Mouse (Mus musculus) B cell, adult (primary cell): Measurements from ENCODE around the gene Defa35. TPM values are rescaled to one million over a fixed set of nuclear protein-coding genes. Genes with fewer than 3 reads are reported as not detected.

Source experiments
- total RNA-seq: library from RNA; stranded (reverse); gene quantifications from 4 replicates; pipeline ENCODE4 v1.2.4, GENCODE M21; 2023; ENCODE audit not compliant: inconsistent age

The Defa35 gene
- not detected in 4 replicates for total RNA-seq

DNA sequence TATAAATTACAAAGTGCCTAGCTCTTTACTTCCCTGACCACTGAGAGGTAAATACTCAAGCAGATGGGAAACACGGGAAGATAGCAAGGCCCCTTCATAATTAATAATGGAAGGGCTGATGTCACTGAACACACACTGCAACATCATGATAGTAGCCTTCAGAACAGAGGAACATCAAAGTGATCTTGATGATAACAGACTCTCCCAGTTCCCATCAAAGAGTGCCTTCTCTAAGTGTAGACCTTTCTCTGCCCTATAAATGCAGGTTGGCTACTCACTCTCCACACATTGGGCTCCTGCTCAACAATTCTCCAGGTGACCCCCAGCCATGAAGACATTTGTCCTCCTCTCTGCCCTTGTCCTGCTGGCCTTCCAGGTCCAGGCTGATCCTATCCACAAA lies at the start of gene Defa35:
Gene Defa35 (plus strand): TSS at position 301 of the 400 bp plus-strand sequence.

DNA sequence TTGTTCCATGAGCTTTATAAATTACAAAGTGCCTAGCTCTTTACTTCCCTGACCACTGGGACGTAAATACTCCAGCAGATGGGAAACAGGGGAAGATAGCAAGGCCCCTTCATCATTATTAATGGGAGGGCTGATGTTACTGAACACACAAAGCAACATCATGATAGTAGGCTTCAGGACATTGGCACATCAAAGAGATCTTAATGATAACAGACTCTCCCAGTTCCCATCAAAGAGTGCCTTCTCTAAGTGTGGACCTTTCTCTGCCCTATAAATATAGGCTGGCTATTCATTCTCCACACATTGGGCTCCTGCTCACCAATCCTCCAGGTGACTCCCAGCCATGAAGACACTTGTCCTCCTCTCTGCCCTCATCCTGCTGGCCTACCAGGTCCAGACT lies 39.6 kb upstream of the Defa35 start, which contains the start of gene Defa21:
Gene Defa21 (plus strand): TSS at position 301 of the 400 bp plus-strand sequence.

GRCm38 (mm10) chr8:21054747-21055146 lies 10.1 kb upstream of the Defa35 start, which contains the start of gene Defa23:
Gene Defa23, plus strand, starts transcription at chr8:21055047.

DNA sequence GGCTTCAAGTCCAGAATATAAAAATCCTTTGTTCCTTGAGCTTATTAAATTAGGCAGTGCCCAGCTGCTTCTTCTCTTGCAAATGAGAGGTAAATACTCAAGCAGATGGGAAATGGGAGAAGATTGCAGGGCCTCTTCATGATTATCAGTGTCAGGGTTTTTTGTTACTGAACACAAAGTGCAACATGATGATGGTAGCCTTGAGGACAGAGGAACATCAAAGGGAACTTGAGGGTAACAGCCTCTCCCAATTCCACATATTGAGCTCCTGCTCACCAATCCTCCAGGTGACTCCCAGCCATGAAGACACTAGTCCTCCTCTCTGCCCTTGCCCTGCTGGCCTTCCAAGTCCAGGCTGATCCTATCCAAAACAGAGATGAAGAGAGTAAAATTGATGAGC lies 19.3 kb downstream of the Defa35 start, which contains the start of gene Defa25:
Gene Defa25 (plus strand): TSS at position 301 of the 400 bp plus-strand sequence.

GRCm38 (mm10) chr8:21095950-21096349 lies 31.1 kb downstream of the Defa35 start, which contains the start of gene Gm14851:
Gene Gm14851, minus strand, starts transcription at chr8:21096050.

Other genes starting within 250 kb of the Defa35 start
- gene Defb33, start 172.4 kb upstream of the Defa35 start, total RNA-seq: not detected in 4 replicates
- not detected in 4 replicates for gene Gm15056, start 162.4 kb upstream of the Defa35 start, total RNA-seq
- not detected in 4 replicates for gene Gm6040, start 143.0 kb upstream of the Defa35 start, total RNA-seq
- gene AY761185, start 120.3 kb upstream of the Defa35 start, total RNA-seq: not detected in 4 replicates
- not detected in 4 replicates for gene Defa21, start 39.5 kb upstream of the Defa35 start, total RNA-seq
- gene Defa23, start 10.0 kb upstream of the Defa35 start, total RNA-seq: not detected in 4 replicates
- not detected in 4 replicates for gene Defa25, start 19.4 kb downstream of the Defa35 start, total RNA-seq
- not detected in 4 replicates for gene Gm14851, start 31.0 kb downstream of the Defa35 start, total RNA-seq
- not detected in 4 replicates for gene Defa30, start 69.6 kb downstream of the Defa35 start, total RNA-seq
- gene Defa22, start 97.2 kb downstream of the Defa35 start, total RNA-seq: not detected in 4 replicates
- not detected in 4 replicates for gene Defa31, start 126.6 kb downstream of the Defa35 start, total RNA-seq
- gene Gm15293, start 136.5 kb downstream of the Defa35 start, total RNA-seq: not detected in 4 replicates
- gene Gm15292, start 184.7 kb downstream of the Defa35 start, total RNA-seq: not detected in 4 replicates